Mouse (Mus musculus) liver, adult 2 months (tissue): ENCODE results near the gene Ccdc87.

ENCODE experiments used
- CTCF ChIP-seq: fragments of 200-500 bp; IDR thresholded peaks from 2 replicates; pipeline ENCODE4 v1.5.1; 2011; ENCODE audit warnings: low read depth, low read length, control low read depth
- POLR2A ChIP-seq: fragments of 200-500 bp; IDR thresholded peaks from 2 replicates; pipeline ENCODE4 v1.6.1; 2011; ENCODE audit warnings: low read length, control low read depth; ENCODE audit not compliant: insufficient read depth; ENCODE audit errors: extremely low read depth

DNA sequence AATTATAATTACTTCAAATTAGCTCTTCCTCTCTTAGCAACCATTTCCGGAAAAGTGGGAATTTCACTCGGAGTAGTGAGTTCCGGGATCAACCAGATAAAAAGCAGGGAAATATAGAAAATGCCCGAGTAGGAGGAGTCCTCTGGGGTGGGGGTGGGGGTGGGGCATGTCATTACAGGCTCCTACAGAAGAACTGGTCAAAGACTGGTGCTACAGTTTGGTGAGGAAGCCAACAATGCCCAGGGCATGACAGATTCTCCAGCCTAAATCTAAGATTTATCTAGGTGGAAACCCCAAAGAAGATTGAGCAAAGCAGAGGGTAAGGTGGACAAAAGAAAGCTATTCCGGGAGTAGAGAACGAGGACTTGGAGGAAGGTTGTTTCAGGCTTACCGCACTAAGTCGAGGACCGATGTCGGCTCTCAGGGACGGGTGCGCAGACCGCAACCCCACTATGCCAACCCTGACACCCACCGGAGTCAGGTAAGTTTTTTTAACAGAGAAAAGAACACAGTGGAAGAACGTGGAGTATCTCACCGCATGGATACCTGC is 45.8 kb upstream of the Ccdc87 start:
- TF ChIP-seq POLR2A: no peak
- no peak for TF ChIP-seq CTCF
